8 mouse cellular contexts compared by ENCODE assay signal in genomic region chr5:92106327-92107125, GRCm38 (mm10). TPM values are rescaled to one million over a fixed set of nuclear protein-coding genes. Genes with fewer than 3 reads are reported as not detected.
DNase-seq lines count a peak whose midpoint lies in the region; ATAC-seq and TF ChIP-seq lines count a peak whose summit lies in the region.

No protein-coding gene starts in this region.

- no peak overlapping the region for H3K4me2 ChIP-seq in lung, embryonic 14.5 days

- 36% methylated on average over 10 of the region's 10 CpGs for WGBS in lung, embryonic 14.5 days

- TF ChIP-seq CTCF in lung, embryonic 14.5 days (IDR thresholded peaks at IDR 0.05; ENCODE audit: low read depth): no peak

- H3K9me3 ChIP-seq in lung, embryonic 14.5 days (ENCODE audit: low read depth, low read length): no peaks in the 10 kb centered on the region

- H3K9ac ChIP-seq in lung, embryonic 14.5 days: no peak overlapping the region

- H3K4me3 ChIP-seq in lung, embryonic 14.5 days (ENCODE audit: low read depth, low read length): no peak overlapping the region

- no peak overlapping the region for H3K27ac ChIP-seq in lung, embryonic 14.5 days (ENCODE audit: low read depth)

- no peaks in the 10 kb centered on the region for H3K4me1 ChIP-seq in lung, embryonic 14.5 days (ENCODE audit: insufficient read depth)

- peak; percentile 52 for ATAC-seq in lung, embryonic 14.5 days (ENCODE audit: insufficient read depth)
- peak; percentile 86 for ATAC-seq in megakaryocyte progenitor cell, adult 5-6 weeks (replicated peaks; ENCODE audit: poor library complexity)

- H3K36me3 ChIP-seq in lung, embryonic 14.5 days (ENCODE audit: insufficient read depth): no peaks in the 10 kb centered on the region

- DNase-seq in adrenal gland, postnatal 14 days: peak; percentile 18
- no peak for DNase-seq in adrenal gland, adult 8-10 months
- DNase-seq in lung, embryonic 14.5 days: peak; percentile 67
- DNase-seq in lung, postnatal 4 days: no peak
- DNase-seq in cerebellum, postnatal 25 days: peak; percentile 44 to 50
- no peak for DNase-seq in ovary, postnatal 14 days (ENCODE audit: low spot score)
- DNase-seq in adrenal gland, postnatal 36 days: no peak

- H3K27me3 ChIP-seq in lung, embryonic 14.5 days (ENCODE audit: insufficient read depth, low read length): no peaks in the 10 kb centered on the region

RNA-seq across cellular contexts. Expression of gene G3bp2, which starts 23.0 kb away (rescaled TPM):
- total RNA-seq in adrenal gland, postnatal 14 days (2021): 105 and 123 TPM in 2 replicates
- 100 to 1,000 TPM; 152 to 167 (median 162) TPM for total RNA-seq in adrenal gland, adult 8-10 months (2022)
- polyA plus RNA-seq in lung, embryonic 14.5 days (2014; fragmentation: Nextera tagmentation; extraction: Ambion mirVana): 165 and 166 TPM in 2 replicates
- 91.0 and 97.5 TPM in 2 replicates for total RNA-seq in megakaryocyte progenitor cell, adult 5-6 weeks (2015)
- total RNA-seq in megakaryocyte progenitor cell, adult 5-6 weeks (2017): 122 and 128 TPM in 2 replicates
- 100 to 1,000 TPM; 139 to 142 TPM for total RNA-seq in adrenal gland, postnatal 36 days (2021)

RNA-seq across cellular contexts. Expression of gene Uso1, which starts 31.2 kb away (rescaled TPM):
- 72.1 and 77.0 TPM in 2 replicates for total RNA-seq in adrenal gland, postnatal 14 days (2021)
- total RNA-seq in adrenal gland, adult 8-10 months (2022): 100 to 1,000 TPM in 1 of 4 experiments, 10 to 100 TPM in 3; 84.5 to 114 (median 92.1) TPM
- 27.8 and 28.1 TPM in 2 replicates for polyA plus RNA-seq in lung, embryonic 14.5 days (2014; fragmentation: Nextera tagmentation; extraction: Ambion mirVana)
- total RNA-seq in megakaryocyte progenitor cell, adult 5-6 weeks (2015): 56.2 and 56.6 TPM in 2 replicates
- 22.5 and 23.5 TPM in 2 replicates for total RNA-seq in megakaryocyte progenitor cell, adult 5-6 weeks (2017)
- total RNA-seq in adrenal gland, postnatal 36 days (2021): 100 to 1,000 TPM in 1 of 2 experiments, 10 to 100 TPM in 1; 93.3 to 104 TPM

Comparison
In these comparisons a context has a peak if more than half of its experiments do, and no peak if none do; other contexts are left out.
1. DNase-seq: peak in adrenal gland, postnatal 14 days (single experiment), lung, embryonic 14.5 days (single experiment) and cerebellum, postnatal 25 days (2 of 2); none in adrenal gland, adult 8-10 months (single experiment), lung, postnatal 4 days (0 of 2), ovary, postnatal 14 days (single experiment) and adrenal gland, postnatal 36 days (0 of 2).